Mouse (Mus musculus) myocyte (in vitro differentiated cells): ENCODE data around the gene Epb41l4b.

Experiments used
- CEBPB ChIP-seq: IDR thresholded peaks from 2 replicates; pipeline ENCODE4 v1.6.1; 2011; ENCODE audit warnings: mild to moderate bottlenecking, moderate library complexity; ENCODE audit not compliant: poor library complexity, insufficient read depth, severe bottlenecking
- E2F4 ChIP-seq: IDR thresholded peaks from one replicate; pipeline ENCODE4 v1.6.1; 2011; ENCODE audit warnings: mild to moderate bottlenecking, control low read depth, moderate library complexity; ENCODE audit not compliant: insufficient read depth
- MAX ChIP-seq: IDR thresholded peaks from one replicate; pipeline ENCODE4 v1.6.1; 2011; ENCODE audit warnings: low read depth, mild to moderate bottlenecking, control low read depth
- MYOD1 ChIP-seq, 3 experiments: IDR thresholded peaks; one replicate each; pipeline ENCODE4 v1.6.1; 2011; ENCODE audit warnings: control low read depth in 2 of 3, low read depth in 2 of 3, mild to moderate bottlenecking in 2 of 3, moderate library complexity in 1 of 3; ENCODE audit not compliant: insufficient read length in 2 of 3, control insufficient read depth in 1 of 3
- MYOG ChIP-seq, 3 experiments: IDR thresholded peaks; one replicate each; pipeline ENCODE4 v1.6.1; 2011; ENCODE audit warnings: control low read depth in 2 of 3, low read depth in 2 of 3, mild to moderate bottlenecking in 2 of 3; ENCODE audit not compliant: insufficient read length in 2 of 3, control insufficient read depth in 1 of 3, insufficient read depth in 1 of 3
- POLR2A ChIP-seq: IDR thresholded peaks from one replicate; pipeline ENCODE4 v1.6.1; 2011; ENCODE audit warnings: low read depth, mild to moderate bottlenecking, control low read depth, moderate library complexity; ENCODE audit not compliant: insufficient read length
- POLR2AphosphoS2 ChIP-seq: IDR thresholded peaks from one replicate; pipeline ENCODE4 v1.6.1; 2011; ENCODE audit warnings: low read depth, control low read depth; ENCODE audit not compliant: insufficient read length
- TCF12 ChIP-seq: IDR thresholded peaks from one replicate; pipeline ENCODE4 v1.6.1; 2011; ENCODE audit warnings: mild to moderate bottlenecking, control low read depth; ENCODE audit not compliant: poor library complexity, insufficient read depth, severe bottlenecking
- TCF3 ChIP-seq: IDR thresholded peaks from one replicate; pipeline ENCODE4 v1.6.1; 2011; ENCODE audit warnings: low read depth, control low read depth; ENCODE audit not compliant: insufficient read length
- USF1 ChIP-seq: IDR thresholded peaks from one replicate; pipeline ENCODE4 v1.6.1; 2011; ENCODE audit warnings: low read depth, mild to moderate bottlenecking, control low read depth, moderate library complexity

DNA sequence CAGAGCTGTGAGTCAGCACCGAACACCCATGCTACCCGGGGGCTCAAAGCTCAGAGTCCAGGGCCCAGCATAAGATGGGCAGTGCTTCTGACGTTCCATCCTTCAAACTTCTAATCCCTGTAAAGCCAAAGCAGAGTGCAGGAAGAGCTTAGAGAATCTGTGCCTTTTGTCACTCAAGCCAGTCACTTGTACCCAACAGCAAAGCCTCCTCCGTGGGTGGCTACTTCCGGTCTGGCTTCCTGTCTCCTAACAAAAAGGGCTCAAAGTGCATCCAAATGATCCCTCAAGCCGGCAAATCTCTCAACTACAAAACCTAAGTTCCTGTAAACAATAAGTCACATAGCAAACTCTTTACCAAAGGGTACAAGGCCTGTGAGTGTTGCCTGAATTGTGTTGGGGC lies 193.7 kb downstream of the Epb41l4b start:
- TF ChIP-seq E2F4 = no peak
- no peak for TF ChIP-seq POLR2A
- no peak for TF ChIP-seq TCF12
- TF ChIP-seq MYOD1 (IDR thresholded peaks at IDR 0.05; ENCODE audit: control insufficient read depth in 1 of 3, insufficient read length in 2 of 3, low read depth in 2 of 3) = no peak
- no peak for TF ChIP-seq POLR2AphosphoS2
- TF ChIP-seq USF1 = no peak
- no peak for TF ChIP-seq MAX
- no peak for TF ChIP-seq TCF3
- no peak for TF ChIP-seq MYOG (IDR thresholded peaks at IDR 0.05; ENCODE audit: control insufficient read depth in 1 of 3, insufficient read depth in 1 of 3, insufficient read length in 2 of 3, low read depth in 2 of 3)
- no peak for TF ChIP-seq CEBPB
